In the genomic region with DNA sequence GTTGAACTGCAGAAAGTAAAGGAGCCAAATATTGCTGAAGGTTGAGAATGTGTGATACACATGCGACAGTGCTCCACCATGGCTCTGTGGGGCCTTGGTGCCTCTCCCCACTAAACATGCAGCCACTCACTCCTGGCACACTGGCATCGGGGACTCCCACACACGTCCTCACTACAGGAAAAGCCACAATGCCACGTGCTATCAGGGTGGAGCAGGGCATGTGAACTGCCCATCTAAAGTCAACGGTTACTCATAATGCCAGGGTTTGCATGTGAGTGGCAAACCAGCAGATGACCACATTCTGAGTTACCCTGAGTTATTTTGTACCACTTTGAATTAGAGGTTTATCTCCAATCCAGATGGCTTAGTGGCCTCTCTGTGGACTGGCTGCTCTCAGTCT, we compare ENCODE assay signal across 14 mouse cellular contexts.
A peak's percentile ranks its signal among the peaks of the same experiment; 100 is the strongest.
DNase-seq lines count a peak whose midpoint lies in the region; ATAC-seq and TF ChIP-seq lines count a peak whose summit lies in the region.
"Had no signal": no experiment of that assay in that cellular context is flagged by ENCODE, and none has a peak within 500 bp of the region (broad histone marks: within the 10 kb centered on the region; RNA-seq: fewer than 3 reads in every experiment).

No protein-coding gene starts in this region.

- H3K4me2 ChIP-seq in limb, embryonic 15.5 days, result no peak overlapping the region
- H3K4me2 ChIP-seq in embryonic facial prominence, embryonic 15.5 days (replicated peaks), result no peak overlapping the region
- H3K4me2 ChIP-seq: limb, embryonic 12.5 days; neural tube, embryonic 15.5 days had no signal

- WGBS in limb, embryonic 15.5 days, result 72% methylated on average over 5 of the region's 5 CpGs
- WGBS in limb, embryonic 10.5 days, result 92% methylated on average over 5 of the region's 5 CpGs
- 64% methylated on average over 5 of the region's 5 CpGs for WGBS in embryonic facial prominence, embryonic 15.5 days

- no peak for TF ChIP-seq CTCF in G1E (IDR thresholded peaks at IDR 0.05; ENCODE audit: low read depth, low read length)

- no peak overlapping the region for H3K4me3 ChIP-seq in limb, embryonic 15.5 days
- no peak overlapping the region for H3K4me3 ChIP-seq in limb, embryonic 10.5 days
- H3K4me3 ChIP-seq in G1E (ENCODE audit: low read depth, low read length), result no peak overlapping the region; the same call in 1 of the 2 replicates
- no peak overlapping the region for H3K4me3 ChIP-seq in embryonic facial prominence, embryonic 15.5 days (replicated peaks)
- H3K4me3 ChIP-seq: erythroblast, embryonic 14.5 days; layer of hippocampus, adult 2 months; limb, embryonic 12.5 days; neural tube, embryonic 15.5 days had no signal

- ATAC-seq in limb, embryonic 15.5 days (ENCODE audit: insufficient number of reproducible peaks, low FRiP score, low TSS enrichment, low read depth), result no peak
- ATAC-seq in G1E (ENCODE audit: extremely low read depth, insufficient number of reproducible peaks, low FRiP score, poor library complexity, severe bottlenecking), result peak; percentile 22; the same call in 1 of the 2 replicates
- peak; percentile 64; the same call in 1 of the 2 replicates for ATAC-seq in embryonic facial prominence, embryonic 15.5 days (ENCODE audit: insufficient number of reproducible peaks, low FRiP score, low TSS enrichment, low read depth)
- ATAC-seq in megakaryocyte-erythroid progenitor cell, adult 5-6 weeks (replicated peaks; ENCODE audit: low FRiP score, low TSS enrichment, poor library complexity, severe bottlenecking), result peak; percentile 78

- no peak for DNase-seq in limb, embryonic 10.5 days (ENCODE audit: low spot score)
- DNase-seq in G1E (ENCODE audit: low spot score), result no peak
- no peak for DNase-seq in urinary bladder, postnatal 10 days (ENCODE audit: low spot score)
- no peak for DNase-seq in B cell, adult 2 months
- DNase-seq in gastrocnemius, adult 8-10 months (ENCODE audit: low spot score in 2 of 2), result no peak
- DNase-seq: cerebellum, postnatal 25 days; kidney, adult 11 months had no signal

- H3K4me1 ChIP-seq in limb, embryonic 15.5 days, result peaks cover 26% of the 10 kb centered on the region
- H3K4me1 ChIP-seq in limb, embryonic 10.5 days, result peaks cover 7% of the 10 kb centered on the region; the same call in 1 of the 2 replicates
- peaks cover 66% of the 10 kb centered on the region for H3K4me1 ChIP-seq in G1E (ENCODE audit: insufficient read depth, low read depth, low read length)
- peaks cover 34% of the 10 kb centered on the region for H3K4me1 ChIP-seq in embryonic facial prominence, embryonic 15.5 days

- no peak overlapping the region for H3K9ac ChIP-seq in limb, embryonic 15.5 days
- H3K9ac ChIP-seq in embryonic facial prominence, embryonic 15.5 days, result no peak overlapping the region
- H3K9ac ChIP-seq: limb, embryonic 12.5 days; neural tube, embryonic 15.5 days had no signal

- H3K36me3 ChIP-seq in limb, embryonic 15.5 days, result no peaks in the 10 kb centered on the region
- no peaks in the 10 kb centered on the region for H3K36me3 ChIP-seq in limb, embryonic 10.5 days
- no peaks in the 10 kb centered on the region for H3K36me3 ChIP-seq in G1E (replicated peaks)
- no peaks in the 10 kb centered on the region for H3K36me3 ChIP-seq in embryonic facial prominence, embryonic 15.5 days
- H3K36me3 ChIP-seq: limb, embryonic 12.5 days; neural tube, embryonic 15.5 days had no signal

- no peaks in the 10 kb centered on the region for H3K27me3 ChIP-seq in limb, embryonic 15.5 days
- no peaks in the 10 kb centered on the region for H3K27me3 ChIP-seq in limb, embryonic 10.5 days (ENCODE audit: low read depth, poor library complexity, severe bottlenecking)
- H3K27me3 ChIP-seq in G1E (ENCODE audit: insufficient read depth, low read length), result no peaks in the 10 kb centered on the region
- H3K27me3 ChIP-seq in embryonic facial prominence, embryonic 15.5 days, result no peaks in the 10 kb centered on the region
- H3K27me3 ChIP-seq: limb, embryonic 12.5 days; neural tube, embryonic 15.5 days had no signal

- no peaks in the 10 kb centered on the region for H3K9me3 ChIP-seq in limb, embryonic 15.5 days
- H3K9me3 ChIP-seq in limb, embryonic 10.5 days (replicated peaks), result no peaks in the 10 kb centered on the region
- H3K9me3 ChIP-seq in G1E (replicated peaks), result no peaks in the 10 kb centered on the region
- no peaks in the 10 kb centered on the region for H3K9me3 ChIP-seq in embryonic facial prominence, embryonic 15.5 days (replicated peaks)
- H3K9me3 ChIP-seq: limb, embryonic 12.5 days; neural tube, embryonic 15.5 days had no signal

- H3K27ac ChIP-seq in limb, embryonic 15.5 days, result peak overlapping the region; percentile 8; the same call in 1 of the 2 replicates
- H3K27ac ChIP-seq in limb, embryonic 10.5 days, result no peak overlapping the region
- H3K27ac ChIP-seq in embryonic facial prominence, embryonic 15.5 days (replicated peaks), result peak overlapping the region; percentile 58; the same call in 1 of the 2 replicates
- H3K27ac ChIP-seq: layer of hippocampus, adult 2 months; limb, embryonic 12.5 days; neural tube, embryonic 15.5 days had no signal
